Mouse (Mus musculus) bone marrow, adult 2 months (tissue): ENCODE data around the gene Cxcr1. TPM values are rescaled to one million over a fixed set of nuclear protein-coding genes. Genes with fewer than 3 reads are reported as not detected.
"Not testable (repeated sequence)": the region's sequence is repeated elsewhere in the genome, so short reads cannot be mapped to it uniquely, and the experiment has no call there.

ENCODE experiments used
- H3K27ac ChIP-seq: fragments of 200-500 bp; 2 replicates; pipeline ENCODE4 v1.5.1; 2012; ENCODE audit warnings: low read depth, mild to moderate bottlenecking, control low read depth, inconsistent platforms, low read length; ENCODE audit not compliant: control insufficient read depth, poor library complexity, insufficient read depth
- H3K4me1 ChIP-seq: fragments of 200-500 bp; 2 replicates; pipeline ENCODE4 v1.6.1; 2011; ENCODE audit warnings: low read length; ENCODE audit not compliant: control insufficient read depth, insufficient read depth
- H3K4me3 ChIP-seq: fragments of 200-500 bp; replicated peaks from 2 replicates; pipeline ENCODE3; 2011; ENCODE audit warnings: mild to moderate bottlenecking, low read depth, low read length, control low read depth; ENCODE audit not compliant: control insufficient read depth
- CTCF ChIP-seq: fragments of 200-500 bp; IDR thresholded peaks from 2 replicates; pipeline ENCODE4 v1.5.1; 2011; ENCODE audit warnings: low read length, control low read depth; ENCODE audit not compliant: control insufficient read depth, insufficient read depth
- POLR2A ChIP-seq: fragments of 200-500 bp; IDR thresholded peaks from 2 replicates; pipeline ENCODE4 v1.6.1; 2011; ENCODE audit warnings: low read depth, mild to moderate bottlenecking, control low read depth, low read length, borderline replicate concordance; ENCODE audit not compliant: control insufficient read depth
- WGBS: fragments of 180-500 bp; shearing (Covaris S2); methylation state at CpG from one replicate; pipeline ENCODE4 v1.1.7; 2018; 5-methylcytosine and 5-hydroxymethylcytosine counted together
- polyA plus RNA-seq: library from polyadenylated mRNA; stranded (reverse); fragments of >200 nt; gene quantifications from 2 replicates; pipeline ENCODE4 v1.2.4, GENCODE M21; 2011; ENCODE audit warnings: low replicate concordance; ENCODE audit not compliant: missing spikeins, insufficient read depth, insufficient read length

The Cxcr1 gene
- polyA plus RNA-seq, 1 experiment: 2.7 TPM

GRCm38 (mm10) chr1:74183006-74183405, 11.4 kb downstream of the Cxcr1 start:
- Histone ChIP-seq H3K4me3 (no peak overlapping the region), H3K4me1 (peaks cover 9% of the 10 kb centered on the region), H3K27ac (no peak overlapping the region)
- WGBS: 50% methylated on average over 2 of the region's 2 CpGs
- TF ChIP-seq CTCF: peak; percentile 20; the same call in 1 of the 2 replicates
- TF ChIP-seq POLR2A: no peak

- WGBS: 35% methylated on average over 2 of the region's 2 CpGs
- Histone ChIP-seq H3K27ac (peak overlapping the region; percentile 67), H3K4me1 (peaks cover 9% of the 10 kb centered on the region), H3K4me3 (no peak overlapping the region)
- no peak for TF ChIP-seq POLR2A
- TF ChIP-seq CTCF: no peak
Measured at GRCm38 (mm10) chr1:74181462-74181861, 13.0 kb downstream of the Cxcr1 start.

- H3K4me1 ChIP-seq: peaks cover 9% of the 10 kb centered on the region
- peak overlapping the region; percentile 73; the same call in 1 of the 2 replicates for H3K27ac ChIP-seq
- 42% methylated on average over 9 of the region's 9 CpGs for WGBS
- TF ChIP-seq POLR2A: no peak
- no peak for TF ChIP-seq CTCF
- H3K4me3 ChIP-seq: no peak overlapping the region
Measured at GRCm38 (mm10) chr1:74179624-74180408, 14.6 kb downstream of the Cxcr1 start.

- 9% methylated on average over 3 of the region's 3 CpGs for WGBS
- H3K4me3 ChIP-seq: no peak overlapping the region
- H3K27ac ChIP-seq: peak overlapping the region; percentile 70; the same call in 1 of the 2 replicates
- TF ChIP-seq CTCF: no peak
- no peak for TF ChIP-seq POLR2A
- H3K4me1 ChIP-seq: peaks cover 9% of the 10 kb centered on the region
Measured at GRCm38 (mm10) chr1:74178618-74179017, 15.8 kb downstream of the Cxcr1 start.

GRCm38 (mm10) chr1:74175731-74176130, 18.7 kb downstream of the Cxcr1 start:
- H3K27ac ChIP-seq: no peak overlapping the region
- WGBS: 68% methylated on average over 4 of the region's 4 CpGs
- no peak for TF ChIP-seq POLR2A
- no peak for TF ChIP-seq CTCF
- no peak overlapping the region for H3K4me3 ChIP-seq
- H3K4me1 ChIP-seq: peaks cover 7% of the 10 kb centered on the region

GRCm38 (mm10) chr1:74172722-74173121, 21.7 kb downstream of the Cxcr1 start:
- Histone ChIP-seq H3K4me3 (no peak overlapping the region), H3K27ac (no peak overlapping the region), H3K4me1 (no peaks in the 10 kb centered on the region; the same call in 1 of the 2 replicates)
- TF ChIP-seq POLR2A (no peak), CTCF (no peak)
- 4% methylated on average over 3 of the region's 3 CpGs for WGBS

GRCm38 (mm10) chr1:74169721-74170120, 24.7 kb downstream of the Cxcr1 start:
- H3K27ac ChIP-seq: no peak overlapping the region
- no peaks in the 10 kb centered on the region; the same call in 1 of the 2 replicates for H3K4me1 ChIP-seq
- 68% methylated on average over 3 of the region's 3 CpGs for WGBS
- no peak overlapping the region for H3K4me3 ChIP-seq
- TF ChIP-seq CTCF (no peak), POLR2A (no peak)

- WGBS: 31% methylated on average over 5 of the region's 5 CpGs
- Histone ChIP-seq H3K27ac (peak overlapping the region; percentile 96), H3K4me1 (no peaks in the 10 kb centered on the region; the same call in 1 of the 2 replicates), H3K4me3 (no peak overlapping the region)
- peak; percentile 41; the same call in 1 of the 2 replicates for TF ChIP-seq POLR2A
- TF ChIP-seq CTCF: no peak
Measured at GRCm38 (mm10) chr1:74167136-74167535, 27.3 kb downstream of the Cxcr1 start.

GRCm38 (mm10) chr1:74160036-74160435, 34.4 kb downstream of the Cxcr1 start:
- WGBS: 52% methylated on average over 2 of the region's 2 CpGs

GRCm38 (mm10) chr1:74159613-74160012, 34.8 kb downstream of the Cxcr1 start:
- 19% methylated on average over 5 of the region's 5 CpGs for WGBS

More at GRCm38 (mm10) chr1:74160036-74160435, 34.4 kb downstream of the Cxcr1 start:
- peaks cover 4% of the 10 kb centered on the region; the same call in 1 of the 2 replicates for H3K4me1 ChIP-seq
- no peak for TF ChIP-seq POLR2A
- TF ChIP-seq CTCF: no peak
- H3K4me3 ChIP-seq: no peak overlapping the region
- no peak overlapping the region for H3K27ac ChIP-seq

More at GRCm38 (mm10) chr1:74159613-74160012, 34.8 kb downstream of the Cxcr1 start:
- not testable (repeated sequence) for H3K4me3 ChIP-seq, H3K27ac ChIP-seq, H3K4me1 ChIP-seq
